Mouse (Mus musculus) frontal cortex, adult (tissue): ENCODE results near the gene Mlxipl.

Source experiments
- ATAC-seq: cut with Nextera tagmentation; 2 replicates; pipeline ENCODE4 v1.9.2; 2017; ENCODE audit warnings: mild to moderate bottlenecking, moderate library complexity, mixed read lengths; ENCODE audit not compliant: low TSS enrichment

Mlxipl gene

DNA sequence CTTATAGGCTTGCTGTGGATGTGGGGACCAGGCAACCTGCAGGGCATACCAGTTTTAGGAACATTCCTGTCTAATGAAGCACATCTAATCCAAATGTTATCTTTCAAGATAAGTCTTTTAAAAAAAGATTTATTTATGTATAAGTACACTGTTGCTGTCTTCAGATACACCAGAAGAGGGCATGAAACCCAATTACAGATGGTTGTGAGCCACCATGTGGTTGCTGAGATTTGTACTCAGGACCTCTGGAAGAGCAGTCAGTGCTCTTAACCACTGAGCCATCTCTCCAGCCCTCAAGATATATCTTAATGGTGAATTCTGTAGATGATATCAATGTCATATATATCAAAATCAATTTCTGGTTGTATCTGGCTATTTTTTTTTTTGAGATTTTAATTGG lies 56.3 kb downstream of the Mlxipl start:
- no peak for ATAC-seq

GRCm38 (mm10) chr5:135148715-135149052 lies 59.0 kb downstream of the Mlxipl start:
- no peak for ATAC-seq

DNA sequence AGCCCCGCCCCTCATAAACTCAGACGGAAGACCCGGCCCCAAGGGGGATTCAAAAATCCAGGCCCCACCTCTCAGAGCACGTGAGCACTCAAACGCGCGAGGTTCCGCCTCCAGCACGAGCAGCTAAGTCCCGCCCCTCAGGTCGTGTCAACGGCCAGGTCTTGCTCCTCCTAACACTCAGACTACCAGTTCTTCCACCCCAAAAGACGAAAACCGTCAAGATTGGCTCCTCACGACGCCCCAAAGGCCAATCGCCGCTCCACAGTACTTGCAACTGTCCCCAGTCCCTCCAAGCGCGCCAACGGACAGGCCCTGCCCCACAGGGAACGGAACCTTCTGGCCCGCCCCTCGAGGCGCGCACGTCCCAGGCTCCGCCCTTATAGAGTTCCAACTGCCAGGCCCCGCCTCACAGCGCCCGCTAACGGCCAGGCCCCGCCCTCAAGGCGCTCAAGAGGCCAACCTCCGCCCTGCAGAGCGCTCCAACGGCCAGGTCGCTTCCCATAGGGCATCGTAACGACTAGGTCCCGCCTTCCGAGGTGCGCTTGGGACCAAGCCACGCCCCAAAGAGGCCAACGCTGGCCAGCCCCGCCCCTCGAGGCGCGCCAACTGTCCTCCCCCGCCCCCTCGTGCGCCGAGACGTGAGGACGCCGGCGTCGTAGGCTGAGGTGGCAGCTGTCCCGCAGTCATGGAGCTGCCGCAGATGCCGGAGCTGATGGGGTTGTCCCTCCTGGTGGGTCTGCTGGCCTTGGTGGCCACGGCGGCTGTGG lies 59.5 kb downstream of the Mlxipl start, which contains the start of gene Tbl2:
Tbl2 (plus strand) TSS at position 605 of the 767 bp plus-strand sequence.
- ATAC-seq = peak; percentile 94

DNA sequence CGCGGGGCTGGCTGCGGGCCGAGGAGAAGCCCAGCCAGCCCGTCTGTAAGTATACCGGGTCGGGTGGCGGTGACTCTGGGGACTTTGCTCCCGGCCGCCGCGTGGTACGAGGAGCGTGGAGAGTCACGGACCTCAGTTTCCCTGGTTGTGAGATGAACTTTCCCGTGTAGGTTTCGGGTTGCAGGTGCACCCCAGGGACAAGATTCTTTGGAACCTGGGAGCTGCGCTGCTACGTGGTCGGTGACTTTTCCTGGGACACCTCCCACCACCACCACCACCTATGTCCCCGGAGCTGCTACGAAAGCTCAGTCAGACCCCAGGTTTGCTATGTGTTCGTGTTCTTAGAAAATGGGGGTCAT lies 60.1 kb downstream of the Mlxipl start:
- ATAC-seq = no peak

- no peak for ATAC-seq
These were observed 66.8 kb downstream of the Mlxipl start for GRCm38 (mm10) chr5:135156496-135156895.

DNA sequence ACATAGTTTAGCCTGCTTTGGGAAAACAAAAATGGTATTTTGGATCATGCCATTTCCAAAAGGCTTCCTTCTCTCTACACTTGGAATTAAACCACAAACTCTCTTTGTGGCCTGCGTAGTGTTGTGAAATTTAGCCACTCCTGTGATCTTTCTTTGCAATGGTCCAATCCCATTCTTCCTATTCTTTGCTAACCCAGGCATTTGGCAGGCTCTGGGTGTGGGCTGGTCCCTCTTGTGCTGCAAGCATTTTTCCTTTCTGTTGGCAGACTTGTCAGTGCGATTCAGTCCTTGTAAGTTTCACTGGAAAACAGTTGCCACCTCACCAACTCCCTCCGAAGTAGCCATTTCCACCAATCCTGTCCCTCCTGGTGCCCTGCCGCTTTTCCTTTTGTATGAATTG lies 71.5 kb downstream of the Mlxipl start:
- peak; percentile 89; the same call in 1 of the 2 replicates for ATAC-seq

GRCm38 (mm10) chr5:135161650-135162049 lies 72.0 kb downstream of the Mlxipl start:
- ATAC-seq = no peak

GRCm38 (mm10) chr5:135162361-135162760 lies 72.7 kb downstream of the Mlxipl start:
- ATAC-seq = no peak

DNA sequence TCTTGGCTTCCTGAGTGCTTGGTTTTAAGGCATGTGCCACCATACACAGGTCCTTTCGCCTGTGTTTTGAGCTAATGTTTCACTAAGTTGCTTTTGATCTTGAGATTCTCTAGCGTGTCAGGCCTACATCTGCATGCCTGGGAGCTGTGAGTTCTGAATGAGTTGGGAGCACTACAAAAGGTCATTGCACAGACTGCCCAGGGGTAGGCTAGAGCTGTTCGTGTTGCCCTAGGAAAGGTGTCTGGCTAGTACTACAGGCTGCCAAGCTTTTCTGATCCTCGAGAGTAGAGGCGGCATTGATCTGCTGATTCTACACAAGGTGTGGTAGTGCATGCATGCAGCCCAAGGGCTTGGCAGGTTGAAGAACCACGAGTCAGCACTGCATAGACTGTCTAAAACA lies 73.1 kb downstream of the Mlxipl start:
- ATAC-seq = no peak

DNA sequence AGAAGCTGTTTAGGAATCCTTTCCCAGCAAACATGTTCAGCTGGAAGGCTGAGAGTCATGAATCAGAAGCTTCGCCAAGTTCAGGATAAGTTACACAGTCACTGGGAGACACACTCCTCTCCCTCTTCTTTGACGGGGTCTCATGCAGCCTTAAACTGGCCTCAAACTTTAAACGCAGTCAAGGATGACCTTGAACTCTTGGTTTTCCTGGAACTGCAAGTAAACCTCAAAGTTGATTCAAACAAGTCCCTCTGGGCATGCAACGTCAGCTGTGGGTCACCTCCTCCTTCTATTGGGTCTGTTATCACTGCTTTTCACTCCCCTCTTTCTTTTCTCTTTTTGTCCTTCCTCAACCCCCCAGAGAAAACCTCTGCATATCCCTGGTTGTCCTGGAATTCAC lies 77.2 kb downstream of the Mlxipl start:
- ATAC-seq = no peak

GRCm38 (mm10) chr5:135167469-135167868 lies 77.8 kb downstream of the Mlxipl start:
- ATAC-seq = no peak

- peak; percentile 95 for ATAC-seq
These were observed 78.7 kb downstream of the Mlxipl start, which contains the start of gene Bcl7b for GRCm38 (mm10) chr5:135168063-135169062. Gene Bcl7b (plus strand): TSS chr5:135168283.

DNA sequence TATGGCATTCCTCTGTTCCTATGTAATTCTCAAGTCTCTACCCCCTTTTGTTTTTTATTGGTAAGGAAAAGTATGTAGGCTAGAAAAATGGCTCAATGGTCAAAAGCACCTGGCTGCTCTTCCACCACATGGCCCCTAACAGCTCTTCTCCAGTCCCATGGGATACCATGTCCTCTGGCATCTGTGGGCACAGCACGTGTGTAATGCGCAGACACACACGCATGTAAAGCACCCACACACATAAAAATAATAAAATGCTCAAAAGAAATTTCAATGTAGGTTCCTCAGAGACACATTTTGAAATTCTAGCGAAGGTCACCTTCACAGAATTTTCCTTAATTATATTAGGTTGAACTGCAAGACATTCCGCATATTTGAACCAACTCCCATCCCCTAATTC lies 79.8 kb downstream of the Mlxipl start:
- no peak for ATAC-seq

DNA sequence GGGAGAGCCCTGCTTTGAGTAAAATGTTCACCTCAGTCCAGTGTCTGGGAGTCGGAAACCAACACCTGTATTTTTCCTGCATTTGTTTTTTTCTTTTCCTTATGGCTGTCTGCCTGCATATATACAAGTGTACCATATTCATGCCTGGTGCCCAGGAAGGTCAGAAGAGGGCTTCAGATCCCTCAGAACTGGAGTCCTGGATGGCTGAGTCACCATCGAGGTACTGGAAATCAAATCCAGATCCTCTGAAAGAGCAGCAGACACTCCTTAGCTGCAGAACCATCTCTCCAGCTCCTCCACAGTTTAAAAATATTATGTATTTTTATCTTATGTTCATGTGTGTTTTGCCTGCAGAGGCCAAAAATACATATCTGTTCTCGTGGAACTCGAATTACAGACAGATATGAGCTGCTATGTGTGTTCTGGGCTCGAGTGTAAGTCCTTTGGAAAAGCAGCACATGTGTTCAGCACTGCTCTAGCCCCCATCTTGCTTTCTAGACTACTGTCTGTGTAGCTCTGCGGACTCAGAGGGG lies 82.1 kb downstream of the Mlxipl start:
- ATAC-seq = no peak

DNA sequence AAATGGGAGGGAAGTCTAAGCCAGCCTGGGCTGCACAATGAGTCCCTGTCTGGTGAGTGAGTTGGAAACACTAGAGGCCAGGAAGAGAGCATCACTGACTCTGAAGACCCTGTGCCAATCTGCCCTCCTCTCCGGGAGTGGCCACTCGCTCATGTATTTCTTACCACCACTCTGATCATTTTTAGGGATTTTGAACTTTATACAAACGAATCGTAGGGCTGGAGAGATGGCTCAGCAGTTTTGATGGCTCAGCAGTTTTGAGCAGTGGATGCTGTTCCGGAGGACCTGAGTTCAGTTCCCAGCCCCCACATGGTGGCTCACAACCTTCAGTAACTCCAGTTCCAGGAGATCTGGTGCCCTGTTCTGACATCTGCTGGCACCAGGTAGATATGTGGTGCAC lies 83.3 kb downstream of the Mlxipl start:
- no peak for ATAC-seq

DNA sequence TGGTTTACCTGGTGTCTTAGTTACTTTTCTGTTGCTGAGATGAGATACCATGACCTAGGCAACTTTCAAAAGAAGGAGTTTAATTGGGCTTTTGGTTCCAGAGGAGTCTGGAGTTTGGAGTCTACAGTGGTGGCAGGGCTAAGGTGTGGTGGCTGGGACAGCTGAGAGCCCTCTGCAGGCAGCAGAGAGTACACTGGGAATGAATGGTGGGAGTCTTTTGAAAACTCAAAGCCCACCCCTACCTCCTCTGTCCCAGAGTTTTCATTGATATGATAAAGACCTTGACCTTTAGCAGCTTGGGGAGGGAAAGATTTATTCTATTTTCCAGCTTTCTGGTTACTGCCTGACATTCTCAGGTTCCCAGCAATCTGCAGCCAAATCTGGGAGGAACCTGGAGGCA lies 85.4 kb downstream of the Mlxipl start:
- no peak for ATAC-seq

- peak; percentile 3; the same call in 1 of the 2 replicates for ATAC-seq
These were observed 88.8 kb downstream of the Mlxipl start for GRCm38 (mm10) chr5:135178523-135178922.

GRCm38 (mm10) chr5:135178996-135179395 lies 89.3 kb downstream of the Mlxipl start:
- peak; percentile 68 for ATAC-seq

DNA sequence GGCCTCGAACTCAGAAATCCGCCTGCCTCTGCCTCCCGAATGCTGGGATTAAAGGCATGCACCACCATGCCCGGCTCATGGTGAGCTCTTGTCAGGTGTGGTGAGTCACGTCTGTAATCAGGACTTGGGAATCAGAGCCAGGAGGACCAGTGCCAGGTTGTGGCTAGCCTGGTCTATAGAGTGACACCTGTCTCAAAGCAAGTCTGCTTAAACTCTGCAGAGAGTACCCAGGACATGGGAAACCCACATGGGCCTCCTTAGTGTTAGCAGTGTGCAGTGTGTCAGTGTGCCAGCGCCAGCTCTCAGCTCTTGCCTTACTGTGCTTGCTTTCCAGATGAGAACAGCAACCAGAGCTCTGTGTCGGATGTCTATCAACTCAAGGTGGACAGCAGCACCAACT lies 89.9 kb downstream of the Mlxipl start:
- ATAC-seq = no peak

DNA sequence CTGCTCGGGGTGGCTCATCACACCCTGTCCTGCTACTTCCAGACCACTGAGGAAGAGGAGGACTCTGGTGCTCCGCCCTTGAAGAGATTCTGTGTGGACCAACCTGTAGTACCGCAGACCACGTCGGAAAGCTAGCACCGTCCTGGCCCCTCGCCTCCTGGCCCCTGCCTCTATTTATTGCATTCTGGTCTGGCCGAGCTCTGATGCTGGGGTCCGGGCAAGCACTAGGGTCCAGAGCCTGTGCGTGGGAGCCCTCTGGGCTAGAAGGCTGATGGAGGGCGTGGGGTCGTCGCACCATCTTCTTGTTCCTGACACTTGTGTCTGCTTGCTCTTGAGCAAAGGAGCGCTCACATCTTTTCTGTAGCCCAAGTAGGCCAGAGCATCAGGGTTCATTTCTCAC lies 91.1 kb downstream of the Mlxipl start:
- no peak for ATAC-seq

DNA sequence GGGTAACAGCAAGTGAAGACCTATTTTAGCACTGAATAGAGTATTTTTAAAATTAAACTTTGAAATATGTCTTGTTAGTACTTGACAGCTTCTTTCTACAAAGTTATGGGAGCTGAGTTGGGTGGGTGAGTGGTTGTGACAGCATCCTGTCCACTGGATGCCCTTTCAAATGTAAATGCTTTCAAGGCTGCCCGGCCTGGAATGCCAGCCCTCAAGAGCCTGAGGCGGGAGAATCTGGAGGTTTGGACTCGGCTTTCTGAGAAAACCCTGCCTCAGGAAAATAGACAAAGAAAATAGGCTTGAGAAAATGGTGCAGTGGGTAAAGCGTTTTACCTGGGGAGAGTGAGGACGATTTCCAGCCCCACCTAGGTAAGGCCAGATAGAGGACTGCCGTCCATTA lies 92.1 kb downstream of the Mlxipl start:
- ATAC-seq = no peak

DNA sequence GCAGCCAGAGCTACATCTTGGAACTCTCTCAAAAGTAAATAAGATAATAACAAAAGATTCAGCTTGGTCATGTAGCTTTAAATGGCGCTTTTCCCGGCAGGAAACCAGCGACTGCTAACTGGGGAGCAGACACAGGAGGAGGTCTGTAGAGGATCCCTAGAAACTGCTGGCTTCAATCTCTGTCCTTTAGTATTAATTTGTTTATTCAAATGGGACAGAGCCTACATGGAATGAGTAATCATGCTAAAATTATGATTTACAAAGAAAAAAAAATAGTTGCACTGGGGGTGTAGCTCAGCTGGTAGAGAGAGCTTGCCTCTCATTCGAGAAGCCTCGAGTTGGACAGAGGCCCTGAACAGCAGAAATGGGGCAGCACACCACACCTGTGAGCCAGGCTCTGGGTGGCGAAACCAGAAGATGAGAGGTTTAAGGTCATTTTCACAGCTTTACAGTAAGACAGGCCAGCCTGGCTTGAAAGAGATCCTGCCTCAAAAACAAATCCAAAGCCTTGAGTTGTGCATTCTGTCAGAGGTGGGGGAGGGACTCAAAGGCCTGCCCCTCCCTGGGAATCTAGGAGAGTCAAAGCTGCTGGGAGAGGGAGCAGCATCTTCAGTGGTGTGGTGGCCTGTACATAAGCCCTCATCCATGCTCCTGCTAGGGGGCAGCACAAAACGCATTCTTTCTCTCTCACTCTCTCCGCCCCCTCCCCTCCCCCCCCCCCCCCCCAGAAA lies 93.6 kb downstream of the Mlxipl start:
- ATAC-seq = peak; percentile 21; the same call in 1 of the 2 replicates
